Mouse (Mus musculus) kidney, adult 2 months (tissue): ENCODE results near the gene Rhbdd2. TPM values are rescaled to one million over a fixed set of nuclear protein-coding genes. Genes with fewer than 3 reads are reported as not detected.
A peak's percentile ranks its signal among the peaks of the same experiment; 100 is the strongest.

Experiments used
- DNase-seq: peaks from one replicate; pipeline ENCODE4 v3.0.0; 2021
- H3K27ac ChIP-seq: fragments of 200-500 bp; 2 replicates; pipeline ENCODE4 v1.5.1; 2012; ENCODE audit warnings: low read depth, low read length, control low read depth, inconsistent platforms; ENCODE audit not compliant: insufficient read depth
- H3K27me3 ChIP-seq: fragments of 200-500 bp; replicated peaks from 2 replicates; pipeline ENCODE4 v1.6.1; 2012; ENCODE audit warnings: mild to moderate bottlenecking, moderate library complexity, low read length, inconsistent platforms; ENCODE audit not compliant: control insufficient read depth, insufficient read depth
- H3K36me3 ChIP-seq: fragments of 200-500 bp; 2 replicates; pipeline ENCODE4 v1.6.1; 2012; ENCODE audit warnings: mild to moderate bottlenecking, moderate library complexity, low read length, inconsistent platforms; ENCODE audit not compliant: control insufficient read depth, insufficient read depth
- H3K4me1 ChIP-seq: fragments of 200-500 bp; 2 replicates; pipeline ENCODE4 v1.6.1; 2011; ENCODE audit warnings: low read length; ENCODE audit not compliant: control insufficient read depth, insufficient read depth
- H3K4me3 ChIP-seq: fragments of 200-500 bp; 2 replicates; pipeline ENCODE4 v1.5.1; 2011; ENCODE audit warnings: mild to moderate bottlenecking, low read depth, low read length, control low read depth; ENCODE audit not compliant: insufficient read depth
- CTCF ChIP-seq: fragments of 200-500 bp; conservative IDR thresholded peaks from 2 replicates; pipeline ENCODE4 v1.5.1; 2011; ENCODE audit warnings: low read depth, mild to moderate bottlenecking, control low read depth, low read length, moderate library complexity, mixed read lengths; ENCODE audit not compliant: insufficient read depth, insufficient read length
- POLR2A ChIP-seq: fragments of 200-500 bp; IDR thresholded peaks from one replicate; pipeline ENCODE4 v1.6.1; 2011; ENCODE audit warnings: low read depth, low read length, control low read depth
- WGBS: fragments of 180-500 bp; shearing (Covaris S2); methylation state at CpG from one replicate; pipeline ENCODE4 v1.1.7; 2018; 5-methylcytosine and 5-hydroxymethylcytosine counted together
- polyA plus RNA-seq: library from polyadenylated mRNA; depleted of rRNA; stranded (reverse); fragments of >200 nt; gene quantifications from 2 replicates; pipeline ENCODE4 v1.2.3, GENCODE M21; 2012

The Rhbdd2 gene
- polyA plus RNA-seq, 1 experiment: 50.9 TPM

DNA sequence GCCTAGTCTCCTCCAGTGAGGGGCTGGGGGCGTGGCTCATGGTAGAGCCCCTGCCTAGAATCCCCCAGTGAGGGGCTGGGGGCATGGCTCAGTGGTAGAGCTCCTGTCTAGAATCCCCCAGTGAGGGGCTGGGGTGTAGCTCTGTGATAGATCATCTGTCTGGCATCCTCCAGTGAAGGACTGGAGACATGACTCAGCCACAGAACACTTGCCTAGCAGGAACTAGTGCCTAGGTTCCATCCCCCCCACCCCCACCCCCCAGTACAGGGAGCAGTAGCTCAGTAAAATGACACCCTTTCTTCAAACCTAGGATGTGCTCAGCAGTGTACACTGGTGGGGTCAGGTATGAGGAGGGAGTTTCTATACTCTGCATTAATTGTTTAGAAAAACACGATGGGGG is 38.5 kb downstream of the Rhbdd2 start:
- Histone ChIP-seq H3K4me1 (peaks cover 23% of the 10 kb centered on the region; the same call in 1 of the 2 replicates), H3K4me3 (no peak overlapping the region), H3K36me3 (no peaks in the 10 kb centered on the region), H3K27ac (no peak overlapping the region), H3K27me3 (no peaks in the 10 kb centered on the region)
- WGBS: 65% methylated on average over 2 of the region's 2 CpGs
- TF ChIP-seq POLR2A (no peak), CTCF (no peak)
- no peak for DNase-seq

DNA sequence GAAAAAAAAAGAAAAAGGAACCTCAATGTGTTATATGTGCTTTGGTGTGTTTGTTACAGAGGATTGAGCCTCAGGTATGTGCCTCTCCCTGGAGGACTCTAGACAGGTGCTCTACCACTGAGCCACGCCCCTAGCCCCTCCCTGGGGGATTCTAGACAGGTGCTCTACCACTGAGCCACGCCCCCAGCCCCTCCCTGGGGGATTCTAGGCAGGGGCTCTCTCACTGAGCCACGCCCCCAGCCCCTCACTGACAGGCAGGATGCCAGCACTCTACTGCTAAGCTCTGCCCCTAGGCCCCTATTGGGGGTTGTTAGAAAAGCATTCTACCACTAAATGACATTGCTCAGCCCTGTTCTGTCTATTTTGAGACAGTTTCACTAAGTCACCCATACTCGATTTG is 40.1 kb downstream of the Rhbdd2 start:
- Histone ChIP-seq H3K27me3 (no peaks in the 10 kb centered on the region), H3K27ac (peak overlapping the region; percentile 14; the same call in 1 of the 2 replicates), H3K4me3 (no peak overlapping the region), H3K36me3 (no peaks in the 10 kb centered on the region), H3K4me1 (peaks cover 23% of the 10 kb centered on the region; the same call in 1 of the 2 replicates)
- WGBS: 70% methylated on average over 4 of the region's 4 CpGs
- no peak for DNase-seq
- TF ChIP-seq CTCF: no peak
- no peak for TF ChIP-seq POLR2A

DNA sequence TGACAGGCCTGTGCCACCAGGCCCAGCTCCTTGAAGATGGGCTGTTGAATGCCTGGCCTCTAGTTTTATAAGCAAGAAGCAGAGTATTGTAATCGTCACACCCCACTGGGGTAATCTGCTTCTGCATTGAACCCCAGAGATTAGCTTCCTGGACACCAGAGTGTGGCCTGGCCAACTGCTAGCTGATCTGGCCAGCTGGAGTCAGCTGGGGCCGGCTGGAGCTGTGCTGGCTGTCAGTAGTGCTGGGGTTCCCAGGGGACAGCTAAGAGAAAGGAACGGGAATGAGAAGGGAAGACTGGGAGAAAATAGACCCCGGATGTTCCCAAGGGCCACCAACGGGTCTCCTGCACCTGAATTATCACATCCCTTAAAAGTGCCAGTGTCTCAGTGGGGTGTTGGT is 40.6 kb downstream of the Rhbdd2 start:
- peak; percentile 60 for DNase-seq
- Histone ChIP-seq H3K27me3 (no peaks in the 10 kb centered on the region), H3K27ac (peak overlapping the region; percentile 94), H3K4me1 (peaks cover 23% of the 10 kb centered on the region; the same call in 1 of the 2 replicates), H3K4me3 (no peak overlapping the region), H3K36me3 (no peaks in the 10 kb centered on the region)
- TF ChIP-seq POLR2A (no peak), CTCF (no peak)
- 59% methylated on average over 5 of the region's 5 CpGs for WGBS

DNA sequence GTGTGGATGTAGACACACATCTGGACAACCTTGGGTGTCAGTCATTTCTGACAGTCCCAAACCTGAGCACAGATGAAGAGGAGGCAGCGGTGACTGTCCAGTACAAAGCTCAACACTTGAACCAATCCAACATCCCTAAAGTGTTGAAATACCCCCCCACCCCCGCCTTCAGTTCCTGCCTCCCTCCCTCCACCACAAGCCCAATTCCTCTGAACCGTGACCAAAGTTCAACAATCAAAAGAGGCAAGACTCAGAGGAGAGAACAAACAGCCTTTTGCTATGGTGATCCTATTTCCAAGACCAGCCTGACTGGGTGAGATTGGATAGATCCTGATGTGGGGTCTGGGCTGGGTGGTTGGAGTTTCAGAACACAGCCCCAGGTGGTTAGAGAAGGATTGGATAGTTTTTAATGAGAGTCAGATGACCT is 41.9 kb downstream of the Rhbdd2 start:
- no peak for TF ChIP-seq POLR2A
- no peak for TF ChIP-seq CTCF
- H3K27me3 ChIP-seq: no peaks in the 10 kb centered on the region
- H3K36me3 ChIP-seq: no peaks in the 10 kb centered on the region
- WGBS: 21% methylated on average over 3 of the region's 3 CpGs
- no peak overlapping the region for H3K4me3 ChIP-seq
- H3K27ac ChIP-seq: peak overlapping the region; percentile 94
- H3K4me1 ChIP-seq: peaks cover 23% of the 10 kb centered on the region; the same call in 1 of the 2 replicates
- peak; percentile 90 for DNase-seq

DNA sequence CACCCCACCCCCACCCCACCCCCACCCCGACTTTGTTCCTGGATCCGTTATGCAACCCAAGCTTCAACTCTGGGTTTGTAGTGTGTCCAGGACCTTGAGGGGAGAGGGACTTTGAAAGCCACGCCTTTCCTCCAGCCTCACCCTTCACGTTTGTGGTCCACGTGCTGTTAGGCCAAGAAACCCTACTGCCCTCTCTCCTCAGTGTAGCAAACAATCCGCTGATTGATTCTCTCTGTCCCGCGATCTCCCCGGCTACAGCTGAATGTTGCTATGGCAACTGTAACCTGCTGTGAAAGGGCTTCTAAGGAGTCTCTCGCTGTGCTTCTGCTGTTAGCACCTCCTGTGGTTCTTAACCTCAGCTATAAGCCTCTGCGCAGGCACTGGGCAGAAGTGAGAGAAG is 42.4 kb downstream of the Rhbdd2 start:
- Histone ChIP-seq H3K36me3 (no peaks in the 10 kb centered on the region), H3K4me1 (peaks cover 23% of the 10 kb centered on the region; the same call in 1 of the 2 replicates), H3K4me3 (no peak overlapping the region), H3K27me3 (no peaks in the 10 kb centered on the region), H3K27ac (peak overlapping the region; percentile 78)
- TF ChIP-seq CTCF: no peak
- TF ChIP-seq POLR2A: no peak
- peak; percentile 96 for DNase-seq
- 7% methylated on average over 11 of the region's 11 CpGs for WGBS

DNA sequence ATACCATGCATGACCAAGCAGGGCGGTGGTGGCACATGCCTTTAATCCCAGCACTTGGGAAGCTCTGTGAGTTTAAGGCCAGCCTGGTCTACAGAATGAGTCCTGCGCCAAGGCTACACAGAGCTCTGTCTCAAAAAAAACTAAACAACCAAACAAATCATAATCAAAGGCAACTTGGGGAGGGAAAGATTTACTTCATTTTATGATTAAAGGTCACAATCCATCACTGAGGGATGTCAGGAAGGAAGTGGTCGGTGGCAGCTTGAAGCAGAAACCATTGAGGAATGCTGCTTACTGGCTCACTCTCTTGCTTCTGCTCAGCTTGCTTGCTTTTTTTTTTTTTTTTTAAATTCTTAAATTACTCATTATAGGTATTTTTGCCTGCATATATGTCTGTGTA is 44.3 kb downstream of the Rhbdd2 start:
- WGBS: 51% methylated on average over 3 of the region's 3 CpGs
- peaks cover 23% of the 10 kb centered on the region; the same call in 1 of the 2 replicates for H3K4me1 ChIP-seq
- peak; percentile 52 for DNase-seq
- H3K4me3 ChIP-seq: no peak overlapping the region
- H3K36me3 ChIP-seq: no peaks in the 10 kb centered on the region
- H3K27me3 ChIP-seq: no peaks in the 10 kb centered on the region
- H3K27ac ChIP-seq: no peak overlapping the region
- TF ChIP-seq POLR2A: no peak
- TF ChIP-seq CTCF: no peak

DNA sequence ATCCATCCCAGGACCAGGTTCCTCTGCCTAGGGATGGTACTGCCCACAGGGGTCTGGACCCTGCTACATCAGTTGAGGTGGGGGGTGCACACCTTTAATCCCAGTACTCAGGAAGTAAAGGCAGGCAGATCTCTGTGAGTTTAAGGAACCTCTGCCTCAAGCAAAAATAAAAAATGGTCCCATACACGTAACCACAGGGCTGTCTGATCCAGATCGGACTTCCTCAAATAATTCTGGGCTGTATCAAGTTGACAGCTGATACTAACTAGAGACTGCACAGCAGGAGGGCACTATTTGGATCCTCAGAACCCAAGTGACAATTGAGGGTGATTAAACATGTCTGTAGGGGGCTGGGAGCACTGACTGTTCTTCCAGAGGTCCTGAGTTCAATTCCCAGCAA is 44.8 kb downstream of the Rhbdd2 start:
- WGBS: 67% methylated on average over 2 of the region's 2 CpGs
- no peaks in the 10 kb centered on the region for H3K27me3 ChIP-seq
- TF ChIP-seq CTCF (no peak), POLR2A (no peak)
- no peak overlapping the region for H3K27ac ChIP-seq
- H3K4me1 ChIP-seq: peaks cover 21% of the 10 kb centered on the region; the same call in 1 of the 2 replicates
- DNase-seq: no peak
- H3K4me3 ChIP-seq: no peak overlapping the region
- no peaks in the 10 kb centered on the region for H3K36me3 ChIP-seq

DNA sequence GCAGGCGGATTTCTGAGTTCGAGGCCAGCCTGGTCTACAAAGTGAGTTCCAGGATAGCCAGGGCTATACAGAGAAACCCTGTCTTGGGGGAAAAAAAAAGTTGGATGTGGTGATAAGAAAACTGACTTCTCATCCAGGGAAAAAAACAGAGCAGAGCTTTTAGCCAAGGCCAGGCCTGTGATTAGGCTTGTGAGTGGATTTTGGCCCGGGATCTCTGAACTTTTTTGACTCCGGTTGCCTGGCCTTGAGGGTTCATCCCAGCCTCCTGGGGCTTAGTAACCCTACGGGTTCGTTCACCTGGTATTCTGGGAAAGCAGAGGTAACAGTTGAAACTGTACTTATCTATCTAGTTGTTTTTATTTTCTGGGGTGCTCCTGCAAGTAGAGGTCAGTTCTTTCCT is 46.1 kb downstream of the Rhbdd2 start:
- WGBS: 76% methylated on average over 6 of the region's 6 CpGs
- H3K27me3 ChIP-seq: no peaks in the 10 kb centered on the region
- DNase-seq: peak; percentile 71
- no peak overlapping the region for H3K27ac ChIP-seq
- H3K4me3 ChIP-seq: no peak overlapping the region
- TF ChIP-seq CTCF (no peak), POLR2A (no peak)
- H3K4me1 ChIP-seq: peaks cover 16% of the 10 kb centered on the region; the same call in 1 of the 2 replicates
- H3K36me3 ChIP-seq: no peaks in the 10 kb centered on the region
